Mouse (Mus musculus) E14TG2a.4 (cell line): ENCODE measurements around the gene Gm10300.

Source experiments
- CTCF ChIP-seq: conservative IDR thresholded peaks from 2 replicates; pipeline ENCODE4 v1.5.1; 2014; ENCODE audit warnings: low read length
- NANOG ChIP-seq: IDR thresholded peaks from 2 replicates; pipeline ENCODE4 v1.6.1; 2014; ENCODE audit warnings: borderline replicate concordance, low read length, mixed read lengths

DNA sequence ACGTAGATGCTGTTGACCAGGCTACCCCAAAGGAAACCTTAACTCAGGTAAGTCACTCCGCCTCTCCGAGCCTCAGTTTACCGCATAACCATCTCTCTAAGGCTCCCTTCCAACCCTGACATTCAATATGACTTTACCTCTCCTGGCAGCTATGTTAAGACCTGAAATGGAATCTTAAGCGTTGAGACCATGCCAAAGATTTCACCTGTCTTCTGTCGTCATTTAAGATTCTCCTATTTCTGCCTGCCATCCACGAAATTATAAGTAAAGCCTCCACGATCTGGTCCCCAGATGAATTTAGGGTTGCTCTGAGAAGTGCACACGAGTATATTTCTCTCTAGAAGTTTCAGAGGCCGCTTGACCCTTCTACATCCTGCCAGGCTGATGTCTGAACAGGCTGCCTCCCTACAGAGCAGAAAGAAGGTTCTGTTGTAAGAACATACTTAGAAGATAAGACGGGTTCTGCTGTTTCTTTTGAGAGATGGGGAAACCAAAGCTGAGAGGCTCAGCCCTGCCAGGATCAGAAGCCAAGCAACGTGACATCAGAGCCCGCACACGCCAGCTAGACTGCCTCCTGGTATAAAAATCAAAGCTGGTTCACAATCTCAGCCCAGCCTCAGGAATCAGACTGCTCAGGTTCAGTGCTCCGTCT, 24.8 kb upstream of the Gm10300 start:
- TF ChIP-seq CTCF (no peak), NANOG (no peak)
